Mouse (Mus musculus) gastrocnemius, adult 2 months (tissue): ENCODE data around the gene Arhgef1. TPM values are rescaled to one million over a fixed set of nuclear protein-coding genes. Genes with fewer than 3 reads are reported as not detected.

ENCODE experiments used
- DNase-seq: peaks from one replicate; pipeline ENCODE4 v3.0.0; 2022
- H3K27ac ChIP-seq: fragments of 200-600 bp; 2 replicates; pipeline ENCODE4 v1.8.1; 2022; ENCODE audit warnings: mild to moderate bottlenecking
- H3K4me3 ChIP-seq: fragments of 200-600 bp; 2 replicates; pipeline ENCODE4 v1.8.1; 2022; ENCODE audit warnings: mild to moderate bottlenecking, moderate library complexity
- CTCF ChIP-seq: fragments of 200-600 bp; IDR thresholded peaks from 2 replicates; pipeline ENCODE4 v1.8.1; 2022; ENCODE audit warnings: antibody characterized with exemption, mild to moderate bottlenecking, moderate library complexity
- intact Hi-C: fragments of 180-260 bp; cut with DNase I; formaldehyde crosslinking; loops from one replicate; pipeline ENCODE4 v1.15.1; 2025
- total RNA-seq, 2 experiments: library from RNA; stranded (reverse); gene quantifications; 2 replicates each; pipeline ENCODE4 v1.2.3; 2021

Gene Arhgef1
- total RNA-seq, 2 experiments from 2014 or later = 28.4 to 29.3 TPM

DNA sequence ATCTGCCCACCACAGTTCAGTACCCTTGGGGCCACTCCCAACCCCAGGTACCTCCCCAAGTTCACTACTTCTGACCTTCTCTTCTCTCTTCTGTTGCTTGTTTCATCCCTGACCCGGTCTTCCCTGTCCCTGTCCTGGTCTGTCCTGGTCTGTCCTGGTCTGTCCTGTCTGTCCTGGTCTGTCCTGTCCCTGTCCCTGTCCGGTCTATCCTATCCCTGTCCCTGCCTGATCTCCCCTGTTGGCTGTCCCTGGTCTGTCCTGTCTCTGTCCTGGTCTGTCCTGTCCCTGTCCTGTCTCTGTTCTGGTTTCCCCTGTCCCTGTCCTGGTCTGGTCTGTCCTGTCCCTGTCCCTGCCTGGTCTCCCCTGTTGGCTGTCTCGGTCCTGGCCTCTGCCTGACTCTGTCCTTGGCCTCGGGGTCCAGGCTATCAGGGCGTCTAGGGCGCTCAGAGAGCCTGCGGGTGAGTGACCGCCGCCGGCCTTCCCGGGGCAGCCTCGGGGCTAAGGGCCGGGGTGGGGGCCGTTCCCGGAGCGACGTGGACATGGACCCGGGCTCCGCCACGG lies 16.1 kb downstream of the Arhgef1 start:
- DNase-seq = peak; percentile 48
- peak overlapping the region; percentile 64 for H3K27ac ChIP-seq
- intact Hi-C loops = no loop called here
- peak overlapping the region; percentile 23; the same call in 1 of the 2 replicates for H3K4me3 ChIP-seq
- no peak for TF ChIP-seq CTCF

DNA sequence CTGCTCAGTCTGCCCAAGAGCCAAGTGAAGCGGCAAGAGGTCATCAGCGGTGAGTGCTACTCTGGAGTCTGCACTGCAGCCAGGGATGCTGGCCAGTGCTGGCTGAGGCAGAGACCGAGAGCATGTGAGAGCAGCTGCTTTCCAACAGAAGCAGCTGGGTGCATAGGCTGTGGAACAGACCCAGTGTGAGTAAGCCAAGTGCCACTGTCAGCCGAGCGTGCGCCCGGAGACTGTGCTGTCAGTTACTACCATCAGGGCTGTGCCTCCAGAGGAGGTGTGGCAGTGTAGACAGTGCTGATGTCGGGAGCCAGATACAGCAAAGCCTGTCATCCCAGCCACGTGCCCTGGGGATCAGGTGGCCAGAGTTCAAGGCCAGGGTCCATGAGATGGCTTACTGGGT lies 17.0 kb downstream of the Arhgef1 start:
- intact Hi-C loops = no loop called here

DNA sequence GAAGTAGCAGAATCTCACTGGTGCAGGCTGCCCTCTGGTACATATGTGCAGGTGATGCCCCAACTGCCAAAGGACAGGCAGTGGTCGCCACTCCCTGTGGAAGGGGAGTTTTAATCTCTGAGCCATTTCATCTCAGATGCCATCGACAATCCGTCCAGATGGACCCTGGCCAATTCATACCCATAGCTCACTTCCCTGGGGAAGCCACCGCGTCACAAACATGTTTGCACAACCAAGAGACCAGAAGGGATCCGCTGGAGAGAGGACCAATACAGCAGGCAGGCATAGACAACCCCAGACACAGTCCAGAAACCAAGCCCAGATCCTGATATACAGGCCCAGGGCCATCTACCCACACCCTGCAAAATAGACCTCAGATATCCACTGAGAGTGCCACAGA lies 27.8 kb downstream of the Arhgef1 start:
- no peak for TF ChIP-seq CTCF
- intact Hi-C loops = no loop called here
- Histone ChIP-seq H3K27ac (no peak overlapping the region), H3K4me3 (no peak overlapping the region)
- no peak for DNase-seq

More for the DNA sequence above, 17.0 kb downstream of the Arhgef1 start:
- H3K4me3 ChIP-seq = no peak overlapping the region
- TF ChIP-seq CTCF = no peak
- peak; percentile 89 for DNase-seq
- peak overlapping the region; percentile 64 for H3K27ac ChIP-seq

DNA sequence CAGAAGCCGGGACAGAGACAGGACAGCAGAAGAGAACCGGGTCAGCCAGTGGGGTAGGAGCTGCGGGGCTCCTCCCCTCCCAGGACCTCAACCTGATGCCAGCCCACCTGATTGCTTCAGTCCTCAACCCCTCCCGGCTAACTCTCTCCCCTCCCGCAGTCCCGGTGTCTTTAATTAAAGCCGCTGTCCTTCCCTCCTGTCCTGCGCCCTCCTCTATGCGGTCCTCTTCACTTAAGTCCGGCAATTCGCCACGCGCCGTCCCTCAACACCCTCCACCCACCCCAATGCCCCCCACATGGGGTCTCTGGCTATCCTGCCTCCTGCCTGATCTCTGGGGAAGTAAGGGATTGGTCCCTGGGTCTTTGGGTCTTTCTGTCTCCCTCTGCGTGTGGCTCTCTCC lies 28.9 kb downstream of the Arhgef1 start:
- Histone ChIP-seq H3K27ac (no peak overlapping the region), H3K4me3 (no peak overlapping the region)
- DNase-seq = no peak
- intact Hi-C loops = no loop called here
- TF ChIP-seq CTCF = no peak

DNA sequence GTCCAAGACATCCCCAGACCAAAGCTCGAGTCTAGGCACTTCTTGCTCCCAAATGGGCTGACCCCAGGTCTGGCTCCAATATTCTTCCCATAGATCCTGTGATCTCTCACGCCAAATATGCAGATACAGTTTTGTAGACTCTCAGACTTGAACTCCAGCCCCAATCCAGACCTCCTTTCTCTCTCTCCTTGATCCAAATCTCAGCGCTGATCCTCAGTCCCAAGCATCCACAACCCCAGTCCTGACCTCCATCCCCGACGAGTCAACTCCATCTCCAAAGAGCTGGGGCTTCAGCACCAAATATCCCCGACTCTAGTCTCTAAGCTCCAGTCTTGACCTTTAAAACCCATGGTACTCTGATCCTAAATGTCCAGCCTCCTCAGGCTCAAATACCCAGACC lies 40.9 kb downstream of the Arhgef1 start:
- peak; percentile 1 for DNase-seq
- Histone ChIP-seq H3K4me3 (no peak overlapping the region), H3K27ac (no peak overlapping the region)
- TF ChIP-seq CTCF = no peak
- intact Hi-C loops = no loop called here

DNA sequence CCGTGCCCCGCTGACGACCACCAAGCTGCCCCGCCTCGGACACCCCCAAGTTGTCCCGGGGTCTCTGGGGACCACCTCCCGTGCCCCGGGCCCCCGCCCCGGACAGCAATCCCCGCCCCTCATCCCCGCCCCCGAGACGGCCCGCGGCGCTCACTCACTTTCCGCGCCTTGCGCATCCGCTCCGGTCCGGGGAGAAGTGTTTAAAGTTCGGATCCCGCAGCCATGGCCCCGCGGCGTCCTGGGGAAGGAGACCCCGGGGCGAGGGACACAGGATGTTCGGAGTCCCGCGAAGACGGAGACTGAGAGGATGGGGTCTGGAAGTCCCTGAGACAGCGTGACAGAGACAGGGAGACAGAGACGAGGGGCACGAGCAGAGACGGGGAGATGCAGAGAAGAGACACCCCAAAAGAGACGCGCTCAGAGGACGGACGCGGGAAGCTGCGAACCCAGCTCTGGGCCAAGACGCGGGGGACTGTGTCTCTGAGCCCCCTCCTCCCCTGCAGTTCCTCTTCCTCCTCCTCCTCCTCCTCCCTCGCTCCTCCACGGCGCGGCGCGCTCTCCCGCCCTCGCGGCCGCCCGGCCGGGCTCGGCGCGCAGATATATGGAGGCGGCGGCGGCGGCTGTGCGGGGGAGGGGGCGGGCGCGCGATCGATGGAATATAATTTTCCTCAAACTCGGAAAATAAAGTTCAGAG lies 41.7 kb downstream of the Arhgef1 start, which contains the start of gene Gm4881:
TSS of gene Gm4881 (minus strand) at position 238 of the 694 bp plus-strand sequence.
- H3K4me3 ChIP-seq = peak within 1 kb of the TSS; percentile 48
- TF ChIP-seq CTCF = no peak
- no peak within 1 kb of the TSS for H3K27ac ChIP-seq
- intact Hi-C loops = no loop called here
- DNase-seq = peak; percentile 20

DNA sequence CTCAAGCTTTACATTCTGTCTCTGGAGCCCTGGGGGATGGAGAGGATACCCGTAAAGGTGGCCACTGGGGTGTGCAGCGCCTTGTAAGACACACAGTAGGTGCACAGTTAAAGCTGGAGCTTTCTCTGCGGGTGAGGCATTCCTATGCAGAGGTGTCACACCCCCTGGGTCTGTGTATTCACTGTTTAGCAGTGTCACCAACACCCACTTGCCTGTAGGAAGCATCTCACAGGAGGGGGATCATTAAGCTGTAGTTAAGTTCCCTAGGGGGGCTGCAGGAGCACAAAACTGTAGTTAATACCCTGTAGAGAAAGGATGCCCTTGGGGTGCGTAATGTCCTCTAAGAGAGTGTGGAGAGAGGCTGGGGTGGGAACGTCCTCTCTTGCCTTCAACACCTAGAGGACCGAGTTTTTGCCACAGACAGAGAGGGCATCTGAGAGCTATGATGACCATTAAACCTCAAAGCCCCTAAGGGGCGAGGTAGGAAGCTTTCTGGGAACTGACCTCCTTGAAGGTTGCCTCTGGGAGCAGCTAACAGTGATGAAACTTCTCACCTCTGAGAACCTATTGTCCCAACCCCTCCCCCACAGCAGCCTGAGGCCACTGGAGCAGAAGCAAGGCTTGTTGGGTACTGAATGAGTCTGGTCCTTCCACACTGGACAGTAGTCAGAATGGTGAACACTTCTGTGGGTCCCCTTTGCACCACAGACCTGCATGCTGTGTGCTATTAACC lies 44.8 kb downstream of the Arhgef1 start:
- DNase-seq = no peak
- TF ChIP-seq CTCF = no peak
- intact Hi-C loops = no loop called here
- Histone ChIP-seq H3K27ac (no peak overlapping the region), H3K4me3 (no peak overlapping the region)

DNA sequence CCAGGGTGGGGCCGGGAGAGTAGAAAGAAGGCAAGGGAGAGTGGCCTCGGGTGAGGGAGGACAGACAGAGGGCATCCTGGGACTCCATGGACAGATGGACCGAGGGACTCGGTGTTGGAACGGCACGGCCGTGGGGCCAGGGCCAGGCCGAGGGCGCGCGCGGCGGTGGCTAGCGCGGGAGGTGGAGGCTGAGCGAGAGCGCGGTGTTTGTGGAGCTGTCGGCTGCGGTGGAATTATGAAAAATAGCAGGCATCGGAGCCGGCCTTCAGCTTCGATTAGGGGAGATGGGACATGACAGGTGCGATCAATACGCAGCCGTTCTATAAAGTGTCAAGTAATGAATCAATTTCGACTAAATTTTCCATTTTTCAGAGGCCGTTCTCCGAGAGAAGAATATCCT lies 46.1 kb downstream of the Arhgef1 start:
- TF ChIP-seq CTCF = no peak
- no peak for DNase-seq
- Histone ChIP-seq H3K4me3 (no peak overlapping the region), H3K27ac (no peak overlapping the region)
- intact Hi-C loops = no loop called here

DNA sequence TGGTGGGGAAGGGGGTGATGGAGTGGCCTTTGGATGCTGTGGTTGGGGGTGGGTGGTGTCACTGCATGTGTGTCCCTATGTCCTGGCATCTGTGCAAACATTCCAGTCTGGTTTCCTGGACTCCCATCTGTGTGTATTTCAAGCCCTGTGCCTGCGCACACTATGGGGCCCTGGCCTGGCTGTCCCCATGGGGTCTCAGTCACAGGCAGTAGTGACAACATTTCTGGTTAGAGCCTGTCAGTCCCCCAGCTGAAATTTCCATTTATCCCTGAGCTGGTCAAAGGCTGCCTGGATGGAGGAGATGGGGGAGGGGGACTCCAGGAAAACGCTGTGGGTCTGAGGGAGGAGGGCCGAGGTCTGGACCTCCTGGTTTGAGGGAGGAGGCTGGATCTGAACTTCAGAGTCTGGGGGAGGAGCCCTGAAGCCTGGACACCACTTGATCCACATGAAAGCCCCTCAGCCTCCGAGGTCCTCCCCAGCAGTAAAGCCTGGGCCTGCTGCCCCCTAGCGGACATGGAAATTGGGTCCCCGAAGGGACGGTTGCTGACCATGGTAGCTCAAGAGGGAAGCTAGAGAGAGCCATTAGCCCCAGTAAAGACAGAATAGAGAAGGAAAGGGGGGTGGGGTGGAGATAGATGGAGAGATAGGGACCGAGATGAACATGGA lies 47.4 kb downstream of the Arhgef1 start:
- intact Hi-C loops = no loop called here
- DNase-seq = peak; percentile 72
- H3K27ac ChIP-seq = no peak overlapping the region
- peak; percentile 82 for TF ChIP-seq CTCF
- H3K4me3 ChIP-seq = no peak overlapping the region

DNA sequence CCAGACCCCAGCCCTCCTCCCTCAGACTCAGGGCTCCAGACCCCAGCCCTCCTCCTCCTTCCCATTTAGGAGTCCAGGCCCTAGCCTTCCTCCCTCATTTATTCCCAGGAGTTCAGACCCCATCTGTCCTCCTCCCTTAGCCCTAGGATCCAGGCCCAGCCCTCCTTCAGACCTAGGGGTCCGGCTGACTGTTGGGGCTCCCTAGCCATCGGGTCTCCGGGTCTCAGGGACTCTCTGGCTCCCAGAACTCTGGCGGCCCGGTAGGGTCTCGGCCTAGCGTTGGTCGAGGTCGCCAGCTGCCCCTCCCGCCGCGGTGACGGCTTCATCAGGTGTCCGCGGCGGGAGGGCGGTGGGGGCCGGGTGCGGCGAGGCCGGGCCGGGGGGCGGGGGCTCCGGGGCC lies 51.3 kb downstream of the Arhgef1 start:
- Histone ChIP-seq H3K4me3 (peak overlapping the region; percentile 69), H3K27ac (no peak overlapping the region)
- intact Hi-C loops = no loop called here
- no peak for TF ChIP-seq CTCF
- DNase-seq = no peak

DNA sequence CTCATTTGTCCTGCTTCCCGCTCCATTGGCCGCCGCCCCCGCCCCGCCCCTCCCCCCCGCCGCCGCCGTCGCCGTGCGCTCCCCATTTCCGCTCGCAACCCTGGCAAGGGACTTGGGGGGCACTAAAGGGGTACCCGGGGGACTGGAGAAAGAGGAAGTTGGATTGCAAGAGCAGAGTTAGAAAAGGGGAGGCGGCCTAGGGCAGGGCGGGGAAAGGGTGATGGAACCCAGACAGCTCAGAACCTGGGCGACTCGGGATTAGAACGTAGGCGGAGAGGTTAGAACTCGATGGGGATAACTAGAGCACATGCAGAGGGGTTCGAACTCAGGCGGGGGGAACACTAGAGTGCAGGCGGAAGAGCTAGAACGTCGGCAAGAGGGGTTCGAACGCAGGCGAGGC lies 51.7 kb downstream of the Arhgef1 start:
- Histone ChIP-seq H3K27ac (no peak overlapping the region), H3K4me3 (peak overlapping the region; percentile 69)
- intact Hi-C loops = no loop called here
- peak; percentile 22 for DNase-seq
- TF ChIP-seq CTCF = no peak

DNA sequence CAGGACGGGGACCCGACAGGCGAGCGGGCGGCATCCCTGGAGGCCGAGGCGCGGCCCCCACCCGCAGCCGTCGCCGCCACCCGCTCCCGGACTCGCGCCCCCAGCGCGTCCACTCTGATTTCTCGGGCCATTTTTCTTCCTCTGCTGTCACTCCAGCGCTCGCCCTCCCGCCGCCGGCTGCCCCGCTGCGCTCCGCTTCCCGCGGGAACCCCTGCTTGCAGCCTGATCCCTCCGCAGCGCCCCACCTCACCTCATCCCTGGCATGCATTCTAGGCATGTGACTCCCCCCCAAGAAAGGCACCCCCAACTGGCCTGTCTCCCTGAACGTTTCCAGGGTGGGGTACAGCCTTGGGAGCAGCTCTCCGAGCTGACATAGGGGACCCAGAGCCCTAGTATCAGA lies 52.5 kb downstream of the Arhgef1 start:
- intact Hi-C loops = no loop called here
- peak overlapping the region; percentile 69 for H3K4me3 ChIP-seq
- TF ChIP-seq CTCF = no peak

DNA sequence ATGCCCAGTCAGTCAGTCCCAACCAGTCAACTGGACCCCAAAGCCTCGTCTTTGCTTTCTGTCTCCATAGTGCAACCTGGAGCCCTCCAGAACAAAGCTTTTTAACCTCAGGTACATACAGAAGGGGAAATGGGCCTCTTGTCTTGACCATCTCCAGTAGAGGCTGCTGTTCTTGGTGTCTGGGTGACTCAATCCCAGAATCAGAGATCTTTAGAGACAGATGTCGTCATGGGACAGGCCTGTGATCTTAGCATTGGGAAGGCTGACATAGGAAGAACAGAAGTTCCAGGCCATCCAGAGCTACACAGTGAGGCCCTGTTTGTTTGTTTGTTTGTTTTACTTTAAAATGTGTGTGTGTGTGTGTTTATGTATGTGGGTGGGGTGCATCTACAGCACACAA lies 61.6 kb downstream of the Arhgef1 start:
- no peak for DNase-seq
- H3K4me3 ChIP-seq = no peak overlapping the region
- H3K27ac ChIP-seq = no peak overlapping the region
- intact Hi-C loops = no loop called here
- no peak for TF ChIP-seq CTCF

More for the DNA sequence above, 52.5 kb downstream of the Arhgef1 start:
- peak; percentile 11 for DNase-seq
- no peak overlapping the region for H3K27ac ChIP-seq
